Mouse (Mus musculus): ENCODE data around the gene Cdkn1a. TPM values are rescaled to one million over a fixed set of nuclear protein-coding genes. Genes with fewer than 3 reads are reported as not detected.
A peak's percentile ranks its signal among the peaks of the same experiment; 100 is the strongest.

The Cdkn1a gene
- polyA plus RNA-seq, 1 experiment: 2,069 TPM

- Histone ChIP-seq H3K4me2 (ENCODE audit: low read depth) (peak overlapping the region; percentile 96), H3K4me3 (peak overlapping the region; percentile 69), H3K36me3 (ENCODE audit: control insufficient read depth, insufficient read depth) (no peaks in the 10 kb centered on the region), H3K27me3 (ENCODE audit: control insufficient read depth, insufficient read depth, insufficient read length) (no peaks in the 10 kb centered on the region), H3ac (ENCODE audit: control insufficient read depth, insufficient read length) (no peak overlapping the region), H3K79me2 (ENCODE audit: control insufficient read depth, insufficient read depth) (no peaks in the 10 kb centered on the region)
- TF ChIP-seq MYOG (IDR thresholded peaks at IDR 0.05; ENCODE audit: control insufficient read depth in 1 of 3, insufficient read depth in 1 of 3, insufficient read length in 2 of 3, low read depth in 2 of 3) (peak in 2 of 3 experiments; percentile 2 to 74), TCF3 (IDR thresholded peaks at IDR 0.05; ENCODE audit: insufficient read length, low read depth) (no peak), CEBPB (IDR thresholded peaks at IDR 0.05; ENCODE audit: insufficient read depth, poor library complexity, severe bottlenecking) (peak; percentile 100), TCF12 (IDR thresholded peaks at IDR 0.05; ENCODE audit: insufficient read depth, poor library complexity, severe bottlenecking) (peak; percentile 48), POLR2AphosphoS2 (IDR thresholded peaks at IDR 0.05; ENCODE audit: insufficient read length, low read depth) (peak; percentile 70), POLR2A (IDR thresholded peaks at IDR 0.05; ENCODE audit: insufficient read length, low read depth) (peak; percentile 61), E2F4 (IDR thresholded peaks at IDR 0.05; ENCODE audit: insufficient read depth) (no peak), MYOD1 (IDR thresholded peaks at IDR 0.05; ENCODE audit: control insufficient read depth in 1 of 3, insufficient read length in 2 of 3, low read depth in 2 of 3) (peak; percentile 18 to 56 (median 23)), USF1 (IDR thresholded peaks at IDR 0.05; ENCODE audit: low read depth) (no peak)
Observed at GRCm38 (mm10) chr17:29078519-29079383, 12.0 kb upstream of the Cdkn1a start.

- Histone ChIP-seq H3K4me3 (no peak overlapping the region), H3K4me2 (ENCODE audit: low read depth) (no peak overlapping the region), H3K27me3 (ENCODE audit: control insufficient read depth, insufficient read depth, insufficient read length) (no peaks in the 10 kb centered on the region), H3ac (ENCODE audit: control insufficient read depth, insufficient read length) (no peak overlapping the region), H3K79me2 (ENCODE audit: control insufficient read depth, insufficient read depth) (no peaks in the 10 kb centered on the region), H3K36me3 (ENCODE audit: control insufficient read depth, insufficient read depth) (no peaks in the 10 kb centered on the region)
- TF ChIP-seq USF1 (IDR thresholded peaks at IDR 0.05; ENCODE audit: low read depth) (no peak), TCF12 (IDR thresholded peaks at IDR 0.05; ENCODE audit: insufficient read depth, poor library complexity, severe bottlenecking) (no peak), SRF (IDR thresholded peaks at IDR 0.05; ENCODE audit: control insufficient read depth, insufficient read length, low read depth) (no peak)
Observed at GRCm38 (mm10) chr17:29080758-29081617, 9.8 kb upstream of the Cdkn1a start.

GRCm38 (mm10) chr17:29081618-29082381 lies 9.0 kb upstream of the Cdkn1a start:
- H3K27me3 ChIP-seq (ENCODE audit: control insufficient read depth, insufficient read depth, insufficient read length): no peaks in the 10 kb centered on the region
- no peak overlapping the region for H3ac ChIP-seq (ENCODE audit: control insufficient read depth, insufficient read length)
- TF ChIP-seq USF1 (IDR thresholded peaks at IDR 0.05; ENCODE audit: low read depth) (no peak), REST (IDR thresholded peaks at IDR 0.05; ENCODE audit: insufficient read depth, insufficient read length) (no peak), MYOD1 (IDR thresholded peaks at IDR 0.05; ENCODE audit: control insufficient read depth in 1 of 3, insufficient read length in 2 of 3, low read depth in 2 of 3) (no peak), POLR2AphosphoS2 (IDR thresholded peaks at IDR 0.05; ENCODE audit: insufficient read length, low read depth) (no peak), CEBPB (IDR thresholded peaks at IDR 0.05; ENCODE audit: insufficient read depth, poor library complexity, severe bottlenecking) (no peak), SRF (IDR thresholded peaks at IDR 0.05; ENCODE audit: control insufficient read depth, insufficient read length, low read depth) (no peak), POLR2A (IDR thresholded peaks at IDR 0.05; ENCODE audit: insufficient read length, low read depth) (no peak), MAX (IDR thresholded peaks at IDR 0.05; ENCODE audit: low read depth) (no peak), E2F4 (IDR thresholded peaks at IDR 0.05; ENCODE audit: insufficient read depth) (no peak), TCF12 (IDR thresholded peaks at IDR 0.05; ENCODE audit: insufficient read depth, poor library complexity, severe bottlenecking) (no peak), MYOG (IDR thresholded peaks at IDR 0.05; ENCODE audit: control insufficient read depth in 1 of 3, insufficient read depth in 1 of 3, insufficient read length in 2 of 3, low read depth in 2 of 3) (no peak), TCF3 (IDR thresholded peaks at IDR 0.05; ENCODE audit: insufficient read length, low read depth) (no peak)
- no peak overlapping the region for H3K4me3 ChIP-seq
- no peaks in the 10 kb centered on the region for H3K36me3 ChIP-seq (ENCODE audit: control insufficient read depth, insufficient read depth)
- no peak overlapping the region for H3K4me2 ChIP-seq (ENCODE audit: low read depth)
- H3K79me2 ChIP-seq (ENCODE audit: control insufficient read depth, insufficient read depth): no peaks in the 10 kb centered on the region

GRCm38 (mm10) chr17:29083586-29083985 lies 7.2 kb upstream of the Cdkn1a start:
- Histone ChIP-seq H3K36me3 (ENCODE audit: control insufficient read depth, insufficient read depth) (no peaks in the 10 kb centered on the region), H3K4me2 (ENCODE audit: low read depth) (no peak overlapping the region), H3ac (ENCODE audit: control insufficient read depth, insufficient read length) (no peak overlapping the region), H3K4me3 (no peak overlapping the region), H3K79me2 (ENCODE audit: control insufficient read depth, insufficient read depth) (no peaks in the 10 kb centered on the region), H3K27me3 (ENCODE audit: control insufficient read depth, insufficient read depth, insufficient read length) (no peaks in the 10 kb centered on the region)
- TF ChIP-seq TCF12 (IDR thresholded peaks at IDR 0.05; ENCODE audit: insufficient read depth, poor library complexity, severe bottlenecking) (no peak), TCF3 (IDR thresholded peaks at IDR 0.05; ENCODE audit: insufficient read length, low read depth) (no peak), POLR2A (IDR thresholded peaks at IDR 0.05; ENCODE audit: insufficient read length, low read depth) (no peak), USF1 (IDR thresholded peaks at IDR 0.05; ENCODE audit: low read depth) (no peak), MYOD1 (IDR thresholded peaks at IDR 0.05; ENCODE audit: control insufficient read depth in 1 of 3, insufficient read length in 2 of 3, low read depth in 2 of 3) (no peak), POLR2AphosphoS2 (IDR thresholded peaks at IDR 0.05; ENCODE audit: insufficient read length, low read depth) (no peak), MYOG (IDR thresholded peaks at IDR 0.05; ENCODE audit: control insufficient read depth in 1 of 3, insufficient read depth in 1 of 3, insufficient read length in 2 of 3, low read depth in 2 of 3) (no peak), CEBPB (IDR thresholded peaks at IDR 0.05; ENCODE audit: insufficient read depth, poor library complexity, severe bottlenecking) (no peak)
